Mouse (Mus musculus): ENCODE measurements around the gene Ndrg2. TPM values are rescaled to one million over a fixed set of nuclear protein-coding genes. Genes with fewer than 3 reads are reported as not detected.

Ndrg2 gene
- total and polyA plus RNA-seq, 2 experiments from 2014 or later, result 297 to 326 TPM

DNA sequence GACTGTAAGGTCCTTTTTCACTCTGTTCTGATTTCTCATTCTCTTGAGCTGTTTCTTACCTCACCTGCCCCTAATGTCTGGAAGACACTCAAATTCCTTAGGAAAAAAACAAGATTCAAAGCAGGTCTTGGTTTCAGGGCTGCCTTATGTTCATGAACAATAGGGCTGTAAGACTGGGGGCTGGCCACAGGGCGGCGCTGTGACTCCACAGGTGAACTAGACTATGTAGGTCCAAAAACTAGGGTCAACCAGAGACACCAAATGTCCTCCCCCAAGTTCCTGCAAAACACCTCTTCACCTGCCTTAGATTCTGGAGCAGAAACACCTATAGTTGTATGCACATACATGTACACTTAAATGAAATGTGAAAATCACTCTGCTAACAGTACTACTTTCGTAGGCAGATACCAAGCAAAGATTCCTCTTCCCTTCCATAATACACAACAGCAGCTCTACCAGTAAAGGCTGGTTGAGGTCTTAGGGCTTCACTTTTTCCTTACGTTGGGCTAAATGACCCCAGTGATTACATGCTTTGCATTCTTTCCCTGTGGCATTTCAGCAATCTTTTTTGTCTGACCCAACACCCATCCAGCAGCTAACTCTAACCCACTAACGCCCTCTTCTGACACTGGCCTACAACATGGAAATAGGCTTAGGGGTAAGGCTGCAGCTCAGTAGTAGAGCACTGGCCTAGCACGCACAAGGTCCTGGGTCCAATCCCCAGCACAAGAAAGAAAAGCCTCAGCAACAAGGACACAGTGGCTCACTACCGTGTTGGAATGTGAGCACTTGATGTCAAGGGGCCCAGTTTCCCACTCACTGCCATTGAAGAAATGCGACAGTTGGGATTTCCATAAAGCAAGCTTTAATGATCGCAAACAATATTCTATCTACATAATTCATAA, 10.9 kb downstream of the Ndrg2 start:
- ATAC-seq (peak; percentile 79), DNase-seq (peak; percentile 78)
- Histone ChIP-seq H3K4me1 (ENCODE audit: insufficient read depth) (no peaks in the 10 kb centered on the region), H3K27me3 (ENCODE audit: insufficient read depth, low read length) (no peaks in the 10 kb centered on the region), H3K4me2 (ENCODE audit: low read depth) (no peak overlapping the region), H3K9ac (no peak overlapping the region), H3K4me3 (ENCODE audit: low read depth, low read length) (no peak overlapping the region), H3K9me3 (ENCODE audit: low read length) (no peaks in the 10 kb centered on the region), H3K36me3 (ENCODE audit: insufficient read depth) (peaks cover 15% of the 10 kb centered on the region; the same call in 1 of the 2 replicates), H3K27ac (ENCODE audit: low read depth, low read length) (no peak overlapping the region)
- TF ChIP-seq CTCF (IDR thresholded peaks at IDR 0.05; ENCODE audit: low read depth), result peak; percentile 91
- 58% methylated on average over 9 of the region's 9 CpGs for WGBS

DNA sequence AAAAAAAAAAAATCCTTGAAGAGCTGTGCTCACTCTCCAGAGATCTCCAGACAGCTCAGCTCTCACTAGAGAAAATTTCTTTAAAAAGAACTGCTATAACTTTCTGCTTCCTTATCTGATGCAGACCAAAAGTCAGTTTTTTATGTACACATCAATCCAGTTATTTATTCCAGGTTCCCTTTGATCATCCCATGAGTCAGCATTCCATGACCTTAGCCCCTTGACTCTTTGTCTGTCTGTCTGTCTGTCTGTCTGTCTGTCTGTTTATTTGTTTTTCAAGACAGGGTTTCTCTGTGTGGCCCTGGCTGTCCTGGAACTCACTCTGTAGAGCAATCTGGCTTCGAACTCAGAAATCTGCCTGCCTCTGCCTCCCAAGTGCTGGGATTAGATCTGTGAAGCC, 14.6 kb downstream of the Ndrg2 start:
- no peak for ATAC-seq

DNA sequence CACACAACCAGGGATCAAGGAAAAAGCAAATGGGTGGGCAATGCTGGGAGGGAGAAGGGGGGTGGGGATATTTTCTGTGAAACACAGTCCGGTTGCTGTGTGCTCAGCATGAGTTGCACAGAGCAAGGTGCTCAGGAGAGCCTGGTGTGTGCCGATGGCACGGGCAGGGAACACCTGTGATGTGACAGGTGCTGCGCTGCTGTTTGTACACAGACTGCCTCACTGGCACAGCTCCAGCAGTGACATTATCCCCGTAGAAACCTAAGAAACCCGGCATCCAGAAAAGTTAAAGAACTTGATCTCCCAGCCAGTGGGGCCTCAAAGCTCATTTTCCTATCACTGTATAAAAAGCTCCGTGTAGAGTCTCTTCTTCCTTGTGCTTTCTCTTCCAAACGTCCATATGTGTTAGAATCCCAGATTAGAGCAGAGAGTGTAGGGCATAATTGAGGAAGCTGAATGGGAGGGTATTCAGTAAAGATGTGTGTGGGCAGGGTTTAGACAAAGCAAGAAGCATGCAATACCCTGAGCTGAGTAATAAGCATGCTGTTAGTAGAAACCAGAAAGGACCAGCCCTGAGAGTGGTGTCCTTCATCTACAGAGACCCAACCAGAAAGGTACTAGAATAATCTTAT, 17.3 kb downstream of the Ndrg2 start:
- Histone ChIP-seq H3K36me3 (ENCODE audit: insufficient read depth) (peaks cover 20% of the 10 kb centered on the region), H3K9me3 (ENCODE audit: low read length) (no peaks in the 10 kb centered on the region), H3K4me3 (ENCODE audit: low read depth, low read length) (no peak overlapping the region), H3K27ac (ENCODE audit: low read depth, low read length) (no peak overlapping the region), H3K4me2 (ENCODE audit: low read depth) (no peak overlapping the region), H3K9ac (no peak overlapping the region), H3K4me1 (ENCODE audit: insufficient read depth) (no peaks in the 10 kb centered on the region), H3K27me3 (ENCODE audit: insufficient read depth, low read length) (no peaks in the 10 kb centered on the region)
- no peak for TF ChIP-seq CTCF (IDR thresholded peaks at IDR 0.05; ENCODE audit: low read depth)
- ATAC-seq, result no peak
- WGBS, result 58% methylated on average over 8 of the region's 8 CpGs
- DNase-seq, result no peak

More for the DNA sequence above, 14.6 kb downstream of the Ndrg2 start:
- Histone ChIP-seq H3K9me3 (ENCODE audit: low read length) (no peaks in the 10 kb centered on the region), H3K27me3 (ENCODE audit: insufficient read depth, low read length) (no peaks in the 10 kb centered on the region), H3K27ac (ENCODE audit: low read depth, low read length) (no peak overlapping the region), H3K4me1 (ENCODE audit: insufficient read depth) (no peaks in the 10 kb centered on the region), H3K9ac (no peak overlapping the region), H3K4me2 (ENCODE audit: low read depth) (no peak overlapping the region), H3K4me3 (ENCODE audit: low read depth, low read length) (no peak overlapping the region), H3K36me3 (ENCODE audit: insufficient read depth) (0 out of 2 replicates have a peak, but pooled peaks cover 3% of the 10 kb centered on the region)
- no peak for DNase-seq
- 90% methylated on average over 1 of the region's 1 CpGs for WGBS
- no peak for TF ChIP-seq CTCF (IDR thresholded peaks at IDR 0.05; ENCODE audit: low read depth)

DNA sequence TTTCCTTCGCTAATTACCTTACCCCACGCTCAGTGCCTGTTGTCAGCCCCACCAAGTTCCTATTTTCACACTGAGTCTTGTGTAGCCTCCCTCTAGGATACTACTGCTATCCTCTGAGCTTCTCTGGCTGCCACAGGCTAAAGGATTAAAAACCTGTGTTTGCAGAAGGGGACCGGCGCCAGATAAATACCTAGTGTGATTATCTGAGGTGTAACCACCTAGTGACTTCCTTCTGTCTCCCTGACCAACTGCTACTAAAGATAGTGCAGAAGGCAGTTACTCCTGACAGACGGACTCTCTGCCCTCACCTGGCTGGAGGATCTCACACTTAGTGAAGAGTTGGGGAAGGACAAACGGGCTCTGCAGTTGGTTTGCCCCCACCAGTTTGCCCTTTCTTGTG, 17.9 kb downstream of the Ndrg2 start:
- DNase-seq (no peak), ATAC-seq (no peak)
- Histone ChIP-seq H3K9ac (no peak overlapping the region), H3K4me3 (ENCODE audit: low read depth, low read length) (no peak overlapping the region), H3K27me3 (ENCODE audit: insufficient read depth, low read length) (no peaks in the 10 kb centered on the region), H3K9me3 (ENCODE audit: low read length) (no peaks in the 10 kb centered on the region), H3K4me2 (ENCODE audit: low read depth) (no peak overlapping the region), H3K36me3 (ENCODE audit: insufficient read depth) (peaks cover 26% of the 10 kb centered on the region), H3K4me1 (ENCODE audit: insufficient read depth) (no peaks in the 10 kb centered on the region), H3K27ac (ENCODE audit: low read depth, low read length) (no peak overlapping the region)
- 87% methylated on average over 6 of the region's 6 CpGs for WGBS
- no peak for TF ChIP-seq CTCF (IDR thresholded peaks at IDR 0.05; ENCODE audit: low read depth)

GRCm38 (mm10) chr14:51895071-51895470, 18.9 kb downstream of the Ndrg2 start:
- Histone ChIP-seq H3K9me3 (ENCODE audit: low read length) (no peaks in the 10 kb centered on the region), H3K27ac (ENCODE audit: low read depth, low read length) (no peak overlapping the region), H3K4me2 (ENCODE audit: low read depth) (no peak overlapping the region), H3K36me3 (ENCODE audit: insufficient read depth) (peaks cover 36% of the 10 kb centered on the region), H3K4me3 (ENCODE audit: low read depth, low read length) (no peak overlapping the region), H3K27me3 (ENCODE audit: insufficient read depth, low read length) (no peaks in the 10 kb centered on the region), H3K4me1 (ENCODE audit: insufficient read depth) (no peaks in the 10 kb centered on the region), H3K9ac (no peak overlapping the region)
- 83% methylated on average over 14 of the region's 14 CpGs for WGBS
- no peak for TF ChIP-seq CTCF (IDR thresholded peaks at IDR 0.05; ENCODE audit: low read depth)
- no peak for DNase-seq
- peak; percentile 10; the same call in 1 of the 2 replicates for ATAC-seq

DNA sequence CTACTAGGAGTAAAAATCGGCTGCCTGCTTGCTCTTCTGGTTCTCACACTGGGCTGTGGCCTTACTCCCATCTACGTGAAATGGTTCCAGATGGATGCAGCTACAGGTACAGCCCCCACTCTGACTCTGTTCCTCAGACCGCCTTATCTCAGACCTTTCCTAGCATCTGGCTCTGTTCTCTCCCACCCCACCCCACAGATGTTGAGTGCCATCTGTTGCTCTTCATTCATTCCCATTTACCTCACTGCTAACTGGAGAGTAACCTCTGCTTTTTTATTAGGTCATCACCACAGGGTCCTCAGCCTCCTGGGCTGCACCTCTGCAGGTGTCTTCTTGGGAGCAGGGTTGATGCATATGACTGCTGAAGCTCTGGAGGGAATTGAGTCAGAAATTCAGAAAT, 20.1 kb downstream of the Ndrg2 start:
- Histone ChIP-seq H3K9me3 (ENCODE audit: low read length) (no peaks in the 10 kb centered on the region), H3K4me1 (ENCODE audit: insufficient read depth) (no peaks in the 10 kb centered on the region), H3K27ac (ENCODE audit: low read depth, low read length) (no peak overlapping the region), H3K36me3 (ENCODE audit: insufficient read depth) (peaks cover 48% of the 10 kb centered on the region), H3K4me2 (ENCODE audit: low read depth) (no peak overlapping the region), H3K27me3 (ENCODE audit: insufficient read depth, low read length) (no peaks in the 10 kb centered on the region), H3K4me3 (ENCODE audit: low read depth, low read length) (no peak overlapping the region), H3K9ac (no peak overlapping the region)
- ATAC-seq, result no peak
- WGBS, result 74% methylated on average over 3 of the region's 3 CpGs
- no peak for TF ChIP-seq CTCF (IDR thresholded peaks at IDR 0.05; ENCODE audit: low read depth)
- no peak for DNase-seq

Data from forebrain, postnatal 0 days (tissue).